Mouse (Mus musculus) liver, embryonic 14.5 days (tissue): ENCODE measurements around the gene Rtn1.

Source experiments
- CTCF ChIP-seq: IDR thresholded peaks from 2 replicates; pipeline ENCODE4 v1.5.1; 2016; ENCODE audit warnings: antibody characterized with exemption, low read depth, control low read depth
- EP300 ChIP-seq: IDR thresholded peaks from 2 replicates; pipeline ENCODE4 v1.6.1; 2016; ENCODE audit warnings: antibody characterized with exemption, low read depth

DNA sequence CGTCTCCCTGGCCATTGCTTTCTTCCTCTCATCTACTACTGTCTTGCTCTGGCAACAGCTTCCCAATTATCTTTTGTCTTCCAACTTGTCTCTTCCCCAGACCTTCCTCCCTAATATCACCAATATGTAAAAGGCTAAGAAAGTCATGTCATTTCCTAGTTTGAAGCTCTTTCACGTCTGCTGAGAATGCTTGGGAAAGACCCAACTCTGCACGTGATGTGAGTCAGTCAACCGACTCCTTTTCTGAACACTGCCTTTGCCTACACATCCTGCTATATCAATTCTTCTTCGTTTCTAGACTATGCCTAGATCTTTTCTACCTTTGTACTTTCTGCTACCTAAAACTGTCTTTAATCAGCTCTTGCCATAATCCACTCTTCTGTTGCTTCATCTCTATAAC is 112.3 kb downstream of the Rtn1 start:
- TF ChIP-seq CTCF (no peak), EP300 (no peak)
